ENCODE assay signal across 8 mouse cellular contexts in genomic region chr19:8897865-8898495, GRCm38 (mm10). TPM values are rescaled to one million over a fixed set of nuclear protein-coding genes. Genes with fewer than 3 reads are reported as not detected.
A peak's percentile ranks its signal among the peaks of the same experiment; 100 is the strongest.
DNase-seq lines count a peak whose midpoint lies in the region; ATAC-seq and TF ChIP-seq lines count a peak whose summit lies in the region.

Ganab (plus strand) TSS chr19:8898071.

- peak; percentile 33; the same call in 1 of the 2 replicates for TF ChIP-seq CTCF in gastrocnemius, adult 2 months (IDR thresholded peaks at IDR 0.05)
- peak; percentile 41 for TF ChIP-seq CTCF in hindbrain, postnatal 0 days (IDR thresholded peaks at IDR 0.05; ENCODE audit: low read depth)
- no peak; the same call in 1 of the 2 replicates for TF ChIP-seq CTCF in left cerebral cortex, adult 2 months (IDR thresholded peaks at IDR 0.05)

- H3K27ac ChIP-seq in gastrocnemius, adult 2 months: peak within 1 kb of the TSS; percentile 96
- H3K27ac ChIP-seq in hindbrain, postnatal 0 days: peak within 1 kb of the TSS; percentile 86
- H3K27ac ChIP-seq in left cerebral cortex, adult 2 months: peak within 1 kb of the TSS; percentile 91

- H3K9me3 ChIP-seq in hindbrain, postnatal 0 days (ENCODE audit: low read length): no peaks in the 10 kb centered on the region

- H3K4me2 ChIP-seq in hindbrain, postnatal 0 days (ENCODE audit: low read depth, low read length): peak within 1 kb of the TSS; percentile 72

- WGBS in hindbrain, postnatal 0 days: under 1% methylated on average over 53 of the region's 53 CpGs

- H3K36me3 ChIP-seq in hindbrain, postnatal 0 days (ENCODE audit: insufficient read depth, low read length): peaks cover 13% of the 10 kb centered on the region; the same call in 1 of the 2 replicates

- peak; percentile 99 for ATAC-seq in hindbrain, postnatal 0 days
- peak; percentile 99 for ATAC-seq in megakaryocyte, adult 5-6 weeks (ENCODE audit: poor library complexity, severe bottlenecking)

- peaks cover 9% of the 10 kb centered on the region for H3K4me1 ChIP-seq in hindbrain, postnatal 0 days (ENCODE audit: insufficient read depth, low read length)

- H3K4me3 ChIP-seq in gastrocnemius, adult 2 months: peak within 1 kb of the TSS; percentile 91
- peak within 1 kb of the TSS; percentile 91 for H3K4me3 ChIP-seq in hindbrain, postnatal 0 days (ENCODE audit: low read length)
- H3K4me3 ChIP-seq in left cerebral cortex, adult 2 months: peak within 1 kb of the TSS; percentile 72

- intact Hi-C loops in gastrocnemius, adult 2 months (cut with DNase I): loop anchor here (2.0 kb wide), 2 partner anchors 21 to 27 kb away; partner anchors contain the start of gene Ubxn1
- intact Hi-C loops in left cerebral cortex, adult 2 months (cut with DNase I): no loop called here

- no peaks in the 10 kb centered on the region for H3K27me3 ChIP-seq in hindbrain, postnatal 0 days (ENCODE audit: insufficient read depth, low read length)

- H3K9ac ChIP-seq in hindbrain, postnatal 0 days (replicated peaks; ENCODE audit: low read length): peak within 1 kb of the TSS; percentile 94

- DNase-seq in WW6 (ENCODE audit: low read depth, low spot score): peak; percentile 91
- DNase-seq in cerebellum, postnatal 4 days (ENCODE audit: low spot score in 2 of 2): peak; percentile 82 to 93
- peak; percentile 97 for DNase-seq in gastrocnemius, adult 2 months
- DNase-seq in hindbrain, postnatal 0 days (ENCODE audit: low spot score): peak; percentile 99
- DNase-seq in left cerebral cortex, adult 2 months (ENCODE audit: extremely low spot score in 1 of 2, low spot score in 2 of 2): peak; percentile 94 to 96
- DNase-seq in right cerebral cortex, adult 2 months (ENCODE audit: low spot score in 2 of 2): peak; percentile 97
- DNase-seq in urinary bladder, postnatal 14 days (ENCODE audit: low spot score): peak; percentile 96

RNA-seq across cellular contexts. Expression of gene Ganab, which starts in this region (rescaled TPM):
- total RNA-seq in gastrocnemius, adult 2 months (2021): 10 to 100 TPM; 21.6 to 26.4 TPM
- total RNA-seq in hindbrain, postnatal 0 days (2014; rRNA removed): 103 and 110 TPM in 2 replicates
- 55.5 and 55.6 TPM in 2 replicates for polyA plus RNA-seq in hindbrain, postnatal 0 days (2015; fragmentation: Nextera tagmentation; extraction: Ambion mirVana)
- 100 to 1,000 TPM in 1 of 2 experiments, 10 to 100 TPM in 1; 96.4 to 104 TPM for total RNA-seq in left cerebral cortex, adult 2 months (2021)
- 69.0 and 71.3 TPM in 2 replicates for total RNA-seq in megakaryocyte, adult 5-6 weeks (2015)
- total RNA-seq in megakaryocyte, adult 5-6 weeks (2017): 51.7 and 58.4 TPM in 2 replicates

Comparison
In these comparisons a context has a peak if more than half of its experiments do, and no peak if none do; other contexts are left out.
1. Peak in every context shown above with its lines: DNase-seq, ATAC-seq, H3K4me3 ChIP-seq and H3K27ac ChIP-seq.